Mouse (Mus musculus) midbrain, embryonic 12.5 days (tissue): ENCODE results near the gene Gcnt2. TPM values are rescaled to one million over a fixed set of nuclear protein-coding genes. Genes with fewer than 3 reads are reported as not detected.

Experiments
- microRNA-seq: library from miRNA; unstranded; fragments of <30 nt; microRNA quantifications from one replicate; pipeline ENCODE4, GENCODE M21; 2017
- polyA plus RNA-seq: library from polyadenylated mRNA; unstranded; fragments of >200 nt; fragmentation: Nextera tagmentation; extraction: Ambion mirVana; gene quantifications from 2 replicates; pipeline ENCODE4 v1.2.1, GENCODE M21; 2016

Gene Gcnt2
- polyA plus RNA-seq, 1 experiment from 2014 or later: 3.2 TPM

Small RNAs within 50 kb of the gene (microRNA-seq; reads per million reads assigned to microRNA genes)
- gene Mir5124a: not detected

Other genes with a start within 250 kb of the Gcnt2 start
- gene Tfap2a, start 121.4 kb upstream of the Gcnt2 start, polyA plus RNA-seq: 5.9 and 6.3 TPM in 2 replicates
- 78.5 and 82.8 TPM in 2 replicates for gene Pak1ip1, start 141.3 kb downstream of the Gcnt2 start, polyA plus RNA-seq
- gene Tmem14c, start 156.5 kb downstream of the Gcnt2 start, polyA plus RNA-seq: 140 and 151 TPM in 2 replicates
- gene Mak, start 220.0 kb downstream of the Gcnt2 start, polyA plus RNA-seq: 0.46 and 0.72 TPM in 2 replicates